Mouse (Mus musculus): ENCODE data around the gene Tmtc2. TPM values are rescaled to one million over a fixed set of nuclear protein-coding genes. Genes with fewer than 3 reads are reported as not detected.

Tmtc2 gene
- polyA plus RNA-seq, 1 experiment: 0.55 TPM

- no peak overlapping the region for H3K4me3 ChIP-seq (ENCODE audit: extremely low read depth, insufficient read depth, insufficient read length)
- H3K27me3 ChIP-seq (ENCODE audit: control insufficient read depth, insufficient read depth, low read length): peaks cover 1% of the 10 kb centered on the region; the same call in 1 of the 2 replicates
- DNase-seq (ENCODE audit: low read depth in 1 of 2, low spot score in 2 of 2): no peak
- H3K36me3 ChIP-seq (ENCODE audit: control insufficient read depth, insufficient read depth, low read length): no peaks in the 10 kb centered on the region
- WGBS: 76% methylated on average over 8 of the region's 8 CpGs
- peaks cover 7% of the 10 kb centered on the region for H3K4me1 ChIP-seq (ENCODE audit: control insufficient read depth, insufficient read depth, insufficient read length)
- H3K27ac ChIP-seq (ENCODE audit: insufficient read depth, low read length): no peak overlapping the region
- TF ChIP-seq CTCF (IDR thresholded peaks at IDR 0.05; ENCODE audit: extremely low read depth, insufficient read depth, insufficient read length, insufficient replicate concordance) (no peak), POLR2A (IDR thresholded peaks at IDR 0.05; ENCODE audit: low read depth, low read length) (no peak)
These were observed 4.1 kb upstream of the Tmtc2 start for GRCm38 (mm10) chr10:105578291-105578845.

DNA sequence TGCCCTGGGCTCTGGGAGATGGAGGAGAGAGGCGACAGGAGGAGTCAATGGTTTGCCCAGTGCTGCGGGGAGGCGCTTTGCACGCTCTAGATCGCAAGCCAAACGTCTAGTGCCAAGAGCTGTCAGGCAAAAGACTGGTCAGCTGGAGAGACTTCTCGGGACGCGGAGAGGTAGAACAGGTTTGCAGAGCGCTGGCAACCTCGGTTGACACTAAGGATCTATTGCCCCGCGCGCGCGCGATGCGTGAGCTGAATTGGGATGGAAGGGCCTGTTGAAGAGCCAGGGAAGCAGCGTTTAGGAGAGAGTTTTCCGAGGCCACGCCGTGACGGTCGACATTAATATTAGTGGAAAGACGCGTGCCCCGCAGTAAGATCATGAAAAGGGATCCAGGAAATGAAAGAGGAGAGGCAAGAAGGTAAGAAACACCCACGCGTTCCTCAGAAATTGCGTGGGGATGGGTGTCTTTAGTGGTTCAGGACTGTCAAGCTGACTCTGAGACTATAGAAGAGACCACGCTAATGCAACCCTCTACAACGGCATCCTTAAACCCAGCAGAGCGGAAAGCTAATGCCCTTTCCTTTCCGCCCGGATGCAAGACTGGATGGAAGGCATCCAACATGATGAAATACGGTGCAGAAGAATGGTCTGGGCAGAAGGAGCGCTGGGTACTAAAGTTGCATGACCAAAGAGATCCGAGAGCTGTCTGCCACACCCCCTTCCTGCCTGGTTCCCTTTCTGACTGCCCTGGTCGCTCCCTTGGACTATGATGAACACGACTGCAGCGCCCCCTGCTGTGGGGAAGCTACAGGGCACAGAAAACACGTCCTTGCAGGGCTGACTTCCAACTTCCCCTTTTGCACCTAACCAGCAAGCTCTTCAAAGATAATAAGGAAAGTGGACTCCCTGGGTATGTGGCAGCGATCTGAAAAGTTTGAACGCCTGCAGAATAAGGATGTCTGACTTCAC lies 727 bp upstream of the Tmtc2 start:
- Histone ChIP-seq H3K27ac (ENCODE audit: insufficient read depth, low read length) (no peak overlapping the region), H3K4me3 (ENCODE audit: extremely low read depth, insufficient read depth, insufficient read length) (peak overlapping the region; percentile 68), H3K27me3 (ENCODE audit: control insufficient read depth, insufficient read depth, low read length) (peaks cover 2% of the 10 kb centered on the region; the same call in 1 of the 2 replicates), H3K36me3 (ENCODE audit: control insufficient read depth, insufficient read depth, low read length) (no peaks in the 10 kb centered on the region), H3K4me1 (ENCODE audit: control insufficient read depth, insufficient read depth, insufficient read length) (peaks cover 7% of the 10 kb centered on the region)
- TF ChIP-seq CTCF (IDR thresholded peaks at IDR 0.05; ENCODE audit: extremely low read depth, insufficient read depth, insufficient read length, insufficient replicate concordance) (peak; percentile 82; the same call in 1 of the 2 replicates), POLR2A (IDR thresholded peaks at IDR 0.05; ENCODE audit: low read depth, low read length) (no peak)
- peak; percentile 60 to 64 for DNase-seq (ENCODE audit: low read depth in 1 of 2, low spot score in 2 of 2)
- WGBS: under 1% methylated on average over 44 of the region's 44 CpGs

- peaks cover 7% of the 10 kb centered on the region for H3K4me1 ChIP-seq (ENCODE audit: control insufficient read depth, insufficient read depth, insufficient read length)
- peak in 1 of 2 experiments; percentile 6 for DNase-seq (ENCODE audit: low read depth in 1 of 2, low spot score in 2 of 2)
- TF ChIP-seq CTCF (IDR thresholded peaks at IDR 0.05; ENCODE audit: extremely low read depth, insufficient read depth, insufficient read length, insufficient replicate concordance) (no peak), POLR2A (IDR thresholded peaks at IDR 0.05; ENCODE audit: low read depth, low read length) (no peak)
- no peaks in the 10 kb centered on the region for H3K36me3 ChIP-seq (ENCODE audit: control insufficient read depth, insufficient read depth, low read length)
- peak overlapping the region; percentile 68 for H3K4me3 ChIP-seq (ENCODE audit: extremely low read depth, insufficient read depth, insufficient read length)
- 2% methylated on average over 36 of the region's 37 CpGs for WGBS
- H3K27me3 ChIP-seq (ENCODE audit: control insufficient read depth, insufficient read depth, low read length): peaks cover 2% of the 10 kb centered on the region; the same call in 1 of the 2 replicates
- no peak overlapping the region; the same call in 1 of the 2 replicates for H3K27ac ChIP-seq (ENCODE audit: insufficient read depth, low read length)
These were observed 844 bp downstream of the Tmtc2 start for GRCm38 (mm10) chr10:105573306-105573907.

GRCm38 (mm10) chr10:105572829-105573228 lies 1.4 kb downstream of the Tmtc2 start:
- WGBS: 4% methylated on average over 16 of the region's 16 CpGs
- Histone ChIP-seq H3K36me3 (ENCODE audit: control insufficient read depth, insufficient read depth, low read length) (no peaks in the 10 kb centered on the region), H3K4me3 (ENCODE audit: extremely low read depth, insufficient read depth, insufficient read length) (no peak overlapping the region; the same call in 1 of the 2 replicates), H3K4me1 (ENCODE audit: control insufficient read depth, insufficient read depth, insufficient read length) (peaks cover 7% of the 10 kb centered on the region), H3K27ac (ENCODE audit: insufficient read depth, low read length) (no peak overlapping the region), H3K27me3 (ENCODE audit: control insufficient read depth, insufficient read depth, low read length) (peaks cover 2% of the 10 kb centered on the region; the same call in 1 of the 2 replicates)
- no peak for DNase-seq (ENCODE audit: low read depth in 1 of 2, low spot score in 2 of 2)
- TF ChIP-seq CTCF (IDR thresholded peaks at IDR 0.05; ENCODE audit: extremely low read depth, insufficient read depth, insufficient read length, insufficient replicate concordance): no peak
- no peak for TF ChIP-seq POLR2A (IDR thresholded peaks at IDR 0.05; ENCODE audit: low read depth, low read length)

- Histone ChIP-seq H3K27ac (ENCODE audit: insufficient read depth, low read length) (no peak overlapping the region), H3K4me1 (ENCODE audit: control insufficient read depth, insufficient read depth, insufficient read length) (peaks cover 7% of the 10 kb centered on the region), H3K36me3 (ENCODE audit: control insufficient read depth, insufficient read depth, low read length) (no peaks in the 10 kb centered on the region), H3K27me3 (ENCODE audit: control insufficient read depth, insufficient read depth, low read length) (peaks cover 2% of the 10 kb centered on the region; the same call in 1 of the 2 replicates), H3K4me3 (ENCODE audit: extremely low read depth, insufficient read depth, insufficient read length) (no peak overlapping the region)
- WGBS: 86% methylated on average over 7 of the region's 7 CpGs
- TF ChIP-seq CTCF (IDR thresholded peaks at IDR 0.05; ENCODE audit: extremely low read depth, insufficient read depth, insufficient read length, insufficient replicate concordance): no peak
- no peak for TF ChIP-seq POLR2A (IDR thresholded peaks at IDR 0.05; ENCODE audit: low read depth, low read length)
- no peak for DNase-seq (ENCODE audit: low read depth in 1 of 2, low spot score in 2 of 2)
These were observed 1.9 kb downstream of the Tmtc2 start for GRCm38 (mm10) chr10:105572301-105572700.

GRCm38 (mm10) chr10:105571831-105572230 lies 2.4 kb downstream of the Tmtc2 start:
- 68% methylated on average over 4 of the region's 4 CpGs for WGBS
- Histone ChIP-seq H3K36me3 (ENCODE audit: control insufficient read depth, insufficient read depth, low read length) (no peaks in the 10 kb centered on the region), H3K4me3 (ENCODE audit: extremely low read depth, insufficient read depth, insufficient read length) (no peak overlapping the region), H3K27ac (ENCODE audit: insufficient read depth, low read length) (no peak overlapping the region), H3K4me1 (ENCODE audit: control insufficient read depth, insufficient read depth, insufficient read length) (peaks cover 7% of the 10 kb centered on the region), H3K27me3 (ENCODE audit: control insufficient read depth, insufficient read depth, low read length) (peaks cover 2% of the 10 kb centered on the region; the same call in 1 of the 2 replicates)
- TF ChIP-seq CTCF (IDR thresholded peaks at IDR 0.05; ENCODE audit: extremely low read depth, insufficient read depth, insufficient read length, insufficient replicate concordance) (no peak), POLR2A (IDR thresholded peaks at IDR 0.05; ENCODE audit: low read depth, low read length) (no peak)
- no peak for DNase-seq (ENCODE audit: low read depth in 1 of 2, low spot score in 2 of 2)

Data from spleen, adult 2 months (tissue).